Mouse (Mus musculus): Measurements from ENCODE around the gene Klhl35. TPM values are rescaled to one million over a fixed set of nuclear protein-coding genes. Genes with fewer than 3 reads are reported as not detected.
A peak's percentile ranks its signal among the peaks of the same experiment; 100 is the strongest.

Gene Klhl35
- polyA plus RNA-seq, 1 experiment: not detected

DNA sequence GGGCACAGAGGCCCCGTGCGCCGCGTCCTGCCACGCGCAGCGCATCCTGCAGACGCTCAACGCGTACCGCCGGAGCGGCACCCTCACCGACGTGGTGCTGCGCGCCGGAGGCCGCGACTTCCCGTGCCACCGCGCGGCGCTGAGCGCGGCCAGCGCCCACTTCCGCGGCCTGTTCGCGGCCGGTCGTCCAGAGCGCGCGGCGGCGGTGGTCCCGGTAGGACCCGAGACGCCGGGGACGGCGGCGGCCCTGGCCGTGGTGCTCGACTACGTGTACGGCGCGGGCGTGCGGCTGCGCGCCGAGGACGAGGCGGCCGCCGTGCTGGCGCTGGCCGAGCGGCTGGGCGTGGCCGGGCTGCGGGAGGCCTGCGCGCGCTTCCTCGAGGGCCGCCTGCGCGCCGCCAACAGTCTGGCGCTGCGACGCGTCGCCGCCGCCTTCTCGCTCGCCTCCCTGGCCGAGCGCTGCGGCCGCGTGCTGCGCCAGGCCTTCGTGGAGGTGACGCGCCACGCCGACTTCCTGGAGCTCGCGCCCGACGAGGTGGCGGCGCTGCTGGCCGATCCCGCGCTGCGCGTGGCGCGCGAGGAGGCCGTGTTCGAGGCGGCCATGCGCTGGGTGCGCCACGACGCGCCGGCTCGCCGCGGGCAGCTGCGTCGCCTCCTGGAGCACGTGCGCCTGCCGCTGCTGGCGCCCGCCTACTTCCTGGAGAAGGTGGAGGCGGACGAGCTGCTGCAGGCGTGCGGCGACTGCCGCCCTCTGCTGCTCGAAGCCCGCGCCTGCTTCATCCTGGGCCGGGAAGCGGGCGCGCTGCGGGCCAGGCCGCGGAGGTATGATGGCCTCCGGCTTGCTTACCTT lies 2.7 kb downstream of the Klhl35 start:
- Histone ChIP-seq H3K27ac (ENCODE audit: insufficient read depth, low read length) (no peak overlapping the region), H3K4me1 (ENCODE audit: control insufficient read depth, insufficient read depth, low read length) (no peaks in the 10 kb centered on the region), H3K4me3 (ENCODE audit: insufficient read depth, low read length) (0 out of 2 replicates have a peak overlapping the region, but pooled peaks have one; percentile 0)
- peak; percentile 44; the same call in 1 of the 2 replicates for TF ChIP-seq POLR2A (IDR thresholded peaks at IDR 0.05; ENCODE audit: low read depth, low read length)
- TF ChIP-seq CTCF (IDR thresholded peaks at IDR 0.05; ENCODE audit: borderline replicate concordance, insufficient read depth, low read length): peak; percentile 43

DNA sequence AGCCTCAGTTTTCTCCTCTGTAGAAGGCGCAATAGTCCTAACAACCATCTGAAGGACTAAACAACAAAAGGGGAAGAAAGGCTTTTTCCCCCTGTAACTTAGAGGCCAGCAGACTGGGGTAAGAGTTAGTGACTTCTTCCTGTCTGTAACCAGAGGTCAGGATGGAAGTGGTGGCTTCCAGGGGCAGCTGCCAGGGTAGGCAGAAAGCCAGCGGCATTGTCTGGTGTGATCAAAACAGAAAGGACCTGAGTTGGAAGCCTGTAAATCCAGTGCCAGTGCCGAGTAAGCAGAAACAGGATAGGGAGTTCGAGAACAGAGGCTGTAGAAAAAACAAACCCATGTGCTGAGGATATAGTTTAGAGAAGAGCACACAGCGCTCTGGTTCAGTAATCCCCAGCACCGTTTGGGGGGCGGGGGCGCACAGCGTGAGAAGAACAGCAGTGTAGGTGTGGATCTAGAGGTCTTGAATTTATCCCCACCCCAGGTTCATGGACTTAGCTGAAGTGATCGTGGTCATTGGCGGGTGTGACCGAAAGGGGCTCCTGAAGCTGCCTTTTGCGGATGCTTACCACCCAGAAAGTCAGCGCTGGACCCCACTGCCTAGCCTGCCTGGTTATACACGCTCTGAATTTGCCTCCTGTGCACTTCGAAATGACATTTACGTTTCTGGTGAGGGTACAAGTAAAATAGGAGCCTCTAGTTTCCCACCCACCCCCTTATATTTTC lies 4.0 kb downstream of the Klhl35 start:
- Histone ChIP-seq H3K4me3 (ENCODE audit: insufficient read depth, low read length) (no peak overlapping the region), H3K27ac (ENCODE audit: insufficient read depth, low read length) (no peak overlapping the region), H3K4me1 (ENCODE audit: control insufficient read depth, insufficient read depth, low read length) (0 out of 2 replicates have a peak, but pooled peaks cover 2% of the 10 kb centered on the region)
- TF ChIP-seq CTCF (IDR thresholded peaks at IDR 0.05; ENCODE audit: borderline replicate concordance, insufficient read depth, low read length) (no peak), POLR2A (IDR thresholded peaks at IDR 0.05; ENCODE audit: low read depth, low read length) (no peak)

DNA sequence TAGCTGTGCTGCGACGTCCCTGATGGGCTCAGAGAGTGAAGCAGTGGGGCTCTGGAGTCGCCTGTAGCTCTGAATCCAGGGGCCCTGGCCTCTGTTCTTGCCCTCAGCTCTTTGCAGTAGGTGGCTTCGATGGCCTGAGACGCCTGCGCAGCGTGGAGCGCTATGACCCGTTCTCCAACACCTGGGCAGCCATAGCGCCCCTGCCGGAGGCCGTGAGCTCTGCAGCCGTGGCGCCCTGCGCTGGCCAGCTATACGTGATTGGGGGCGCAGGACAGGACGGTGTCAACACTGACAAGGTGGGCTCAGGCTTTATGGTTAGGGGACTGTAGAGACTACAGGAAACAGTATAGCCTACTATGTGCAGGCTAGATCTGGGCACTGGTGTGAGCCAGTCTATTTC lies 5.8 kb downstream of the Klhl35 start:
- no peak overlapping the region for H3K27ac ChIP-seq (ENCODE audit: insufficient read depth, low read length)
- peaks cover 2% of the 10 kb centered on the region; the same call in 1 of the 2 replicates for H3K4me1 ChIP-seq (ENCODE audit: control insufficient read depth, insufficient read depth, low read length)
- H3K4me3 ChIP-seq (ENCODE audit: insufficient read depth, low read length): no peak overlapping the region
- no peak for TF ChIP-seq CTCF (IDR thresholded peaks at IDR 0.05; ENCODE audit: borderline replicate concordance, insufficient read depth, low read length)
- no peak for TF ChIP-seq POLR2A (IDR thresholded peaks at IDR 0.05; ENCODE audit: low read depth, low read length)

DNA sequence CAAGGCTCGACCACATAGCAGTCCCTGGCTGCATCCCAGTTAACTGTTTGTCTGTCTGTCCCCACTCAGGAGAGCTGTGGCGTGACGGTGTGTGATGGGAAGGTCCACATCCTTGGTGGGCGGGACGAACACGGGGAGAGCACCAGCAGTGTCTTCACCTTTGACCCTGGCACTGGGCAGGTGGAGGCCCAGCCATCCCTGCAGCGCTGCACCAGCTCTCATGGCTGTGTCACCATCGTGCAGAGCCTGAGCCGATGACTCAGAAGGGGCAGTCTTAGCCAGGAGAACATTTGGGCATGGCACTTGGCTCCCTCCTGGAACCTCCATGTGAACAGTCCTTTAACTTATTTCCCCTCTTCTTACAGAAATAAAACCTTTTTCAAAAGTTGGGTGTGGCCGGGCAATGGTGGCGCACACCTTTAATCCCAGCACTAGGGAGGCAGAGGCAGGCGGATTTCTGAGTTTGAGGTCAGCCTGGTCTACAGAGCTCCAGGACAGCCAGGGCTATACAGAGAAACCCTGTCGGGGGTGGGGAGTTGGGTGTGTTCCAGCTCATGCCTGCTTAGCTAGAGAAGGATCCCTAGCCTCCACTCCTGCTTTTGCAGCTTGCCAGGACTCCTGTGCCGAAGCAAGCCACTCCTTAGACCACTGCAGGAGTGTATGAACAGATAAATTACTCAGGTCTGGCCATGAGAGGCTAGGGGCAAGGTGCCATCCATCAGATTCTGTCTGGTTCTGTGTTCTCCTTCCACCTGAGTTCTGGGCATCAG lies 8.0 kb downstream of the Klhl35 start:
- peaks cover 2% of the 10 kb centered on the region for H3K4me1 ChIP-seq (ENCODE audit: control insufficient read depth, insufficient read depth, low read length)
- H3K27ac ChIP-seq (ENCODE audit: insufficient read depth, low read length): no peak overlapping the region
- TF ChIP-seq CTCF (IDR thresholded peaks at IDR 0.05; ENCODE audit: borderline replicate concordance, insufficient read depth, low read length) (no peak; the same call in 1 of the 2 replicates), POLR2A (IDR thresholded peaks at IDR 0.05; ENCODE audit: low read depth, low read length) (no peak)
- no peak overlapping the region for H3K4me3 ChIP-seq (ENCODE audit: insufficient read depth, low read length)

DNA sequence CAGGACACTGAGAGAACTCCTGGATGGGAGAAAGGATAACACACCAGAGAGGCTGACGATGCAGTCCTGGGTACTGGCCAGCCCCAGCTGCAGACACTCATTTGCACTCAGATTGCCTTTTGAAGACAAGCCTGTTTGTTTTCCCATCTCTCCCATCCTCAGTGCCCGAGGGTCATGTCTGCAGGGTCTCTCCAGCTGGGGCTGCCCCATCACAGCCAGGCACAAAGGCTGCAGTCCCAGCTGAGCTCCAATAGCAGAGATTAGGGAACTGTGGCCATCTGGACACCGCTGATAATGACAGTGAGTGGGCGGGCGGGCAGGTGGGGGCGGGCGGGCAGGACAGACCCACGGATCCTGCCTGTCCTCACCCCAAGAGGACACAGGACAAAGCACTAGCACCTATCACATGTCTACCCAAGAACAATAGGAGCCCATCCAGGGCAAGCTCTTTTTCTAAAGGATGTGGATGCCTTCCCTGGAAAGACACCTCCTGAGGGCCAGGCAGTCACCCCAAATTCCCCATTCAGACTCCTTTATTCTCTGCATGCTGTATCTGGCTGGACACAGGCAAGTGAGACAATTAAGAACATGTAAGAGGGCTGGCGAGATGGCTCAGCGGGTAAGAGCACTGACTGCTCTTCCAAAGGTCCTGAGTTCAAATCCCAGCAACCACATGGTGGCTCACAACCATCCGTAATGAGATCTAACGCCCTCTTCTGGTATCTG lies 9.2 kb downstream of the Klhl35 start:
- TF ChIP-seq CTCF (IDR thresholded peaks at IDR 0.05; ENCODE audit: borderline replicate concordance, insufficient read depth, low read length) (no peak), POLR2A (IDR thresholded peaks at IDR 0.05; ENCODE audit: low read depth, low read length) (no peak)
- no peak overlapping the region for H3K27ac ChIP-seq (ENCODE audit: insufficient read depth, low read length)
- no peak overlapping the region for H3K4me3 ChIP-seq (ENCODE audit: insufficient read depth, low read length)
- H3K4me1 ChIP-seq (ENCODE audit: control insufficient read depth, insufficient read depth, low read length): peaks cover 8% of the 10 kb centered on the region

DNA sequence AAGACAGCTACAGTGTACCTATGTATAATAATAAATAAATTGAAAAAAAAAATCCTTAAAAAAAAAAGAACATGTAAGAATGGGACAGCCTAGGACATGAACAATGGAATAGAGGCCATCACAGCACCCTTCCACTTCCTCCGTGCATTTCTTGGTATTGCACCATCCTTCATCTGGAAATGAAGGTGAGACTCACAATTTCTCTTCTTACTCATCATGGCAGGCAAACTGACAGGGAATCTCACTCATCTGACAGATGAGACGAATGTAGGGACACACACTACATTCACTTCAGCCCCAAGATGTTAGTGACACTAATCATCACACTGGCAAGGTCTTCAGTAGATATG lies 9.7 kb downstream of the Klhl35 start:
- peaks cover 11% of the 10 kb centered on the region for H3K4me1 ChIP-seq (ENCODE audit: control insufficient read depth, insufficient read depth, low read length)
- TF ChIP-seq CTCF (IDR thresholded peaks at IDR 0.05; ENCODE audit: borderline replicate concordance, insufficient read depth, low read length) (no peak), POLR2A (IDR thresholded peaks at IDR 0.05; ENCODE audit: low read depth, low read length) (no peak)
- no peak overlapping the region for H3K27ac ChIP-seq (ENCODE audit: insufficient read depth, low read length)
- no peak overlapping the region for H3K4me3 ChIP-seq (ENCODE audit: insufficient read depth, low read length)

DNA sequence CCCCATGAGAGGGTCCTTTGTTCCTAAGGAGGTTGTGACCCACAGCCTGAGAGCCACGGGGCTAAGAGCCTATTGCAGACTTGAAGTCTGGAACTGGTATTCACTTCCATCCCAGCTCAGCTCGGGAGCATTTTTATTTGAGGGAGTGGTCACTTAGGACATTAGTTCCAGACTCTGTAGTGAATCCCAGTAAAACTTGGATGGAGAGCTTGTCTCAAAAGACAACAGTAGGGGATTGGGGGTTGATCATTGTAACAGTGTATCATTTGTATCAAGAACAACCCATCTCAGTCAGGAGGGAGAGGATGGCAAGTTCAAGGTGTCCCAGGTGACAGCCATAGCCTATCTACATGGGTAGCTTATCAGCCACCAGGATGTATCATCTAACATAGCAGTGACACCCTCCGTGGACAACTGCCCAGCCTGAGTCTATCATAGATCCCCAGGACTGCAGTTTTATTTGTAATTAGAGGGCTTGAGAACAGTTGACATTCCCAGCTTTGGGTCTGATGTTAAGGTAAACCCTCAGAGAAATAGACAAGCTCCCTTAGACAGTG lies 10.8 kb downstream of the Klhl35 start:
- no peak overlapping the region for H3K27ac ChIP-seq (ENCODE audit: insufficient read depth, low read length)
- H3K4me3 ChIP-seq (ENCODE audit: insufficient read depth, low read length): no peak overlapping the region
- no peak for TF ChIP-seq CTCF (IDR thresholded peaks at IDR 0.05; ENCODE audit: borderline replicate concordance, insufficient read depth, low read length)
- TF ChIP-seq POLR2A (IDR thresholded peaks at IDR 0.05; ENCODE audit: low read depth, low read length): no peak; the same call in 1 of the 2 replicates
- peaks cover 16% of the 10 kb centered on the region for H3K4me1 ChIP-seq (ENCODE audit: control insufficient read depth, insufficient read depth, low read length)

DNA sequence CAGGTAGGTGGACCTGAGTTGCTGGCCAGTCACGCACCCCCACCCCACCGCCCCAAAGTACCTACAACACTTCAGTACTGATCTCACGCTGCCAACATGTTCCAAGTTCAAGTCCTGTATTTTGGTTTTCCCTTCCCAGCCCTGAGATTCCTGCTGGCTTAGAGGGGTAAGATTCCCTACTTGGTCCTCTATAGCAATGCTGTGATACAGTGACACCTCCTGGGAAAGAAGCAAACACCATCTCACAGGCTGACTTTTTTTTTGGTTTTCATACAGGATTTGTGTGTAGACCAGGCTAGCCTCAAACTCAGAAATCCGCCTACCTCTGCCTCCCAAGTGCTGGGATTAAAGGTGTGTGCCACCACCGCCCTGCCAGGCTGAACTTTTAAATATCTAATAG lies 11.4 kb downstream of the Klhl35 start:
- H3K27ac ChIP-seq (ENCODE audit: insufficient read depth, low read length): no peak overlapping the region
- TF ChIP-seq CTCF (IDR thresholded peaks at IDR 0.05; ENCODE audit: borderline replicate concordance, insufficient read depth, low read length): no peak
- no peak for TF ChIP-seq POLR2A (IDR thresholded peaks at IDR 0.05; ENCODE audit: low read depth, low read length)
- peaks cover 16% of the 10 kb centered on the region for H3K4me1 ChIP-seq (ENCODE audit: control insufficient read depth, insufficient read depth, low read length)
- no peak overlapping the region for H3K4me3 ChIP-seq (ENCODE audit: insufficient read depth, low read length)

DNA sequence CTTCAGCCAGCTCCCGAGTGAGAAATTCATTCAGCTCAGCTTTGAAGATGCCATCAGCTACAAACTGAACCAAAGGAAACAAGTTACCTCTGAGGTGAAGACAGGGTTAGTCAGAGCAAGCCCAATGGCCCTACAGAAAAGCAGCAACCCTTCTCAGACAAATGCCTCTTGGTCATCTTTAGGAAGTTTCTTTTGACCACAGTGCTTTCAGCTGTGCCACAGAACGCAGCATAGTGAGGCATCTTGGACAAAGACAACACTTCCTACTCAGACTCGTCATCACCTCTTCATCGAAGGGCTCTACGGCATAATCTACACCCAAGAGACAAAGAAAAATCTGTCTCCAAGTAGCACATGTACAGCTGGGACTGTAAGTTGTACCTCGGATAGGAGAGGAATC lies 16.8 kb downstream of the Klhl35 start:
- peaks cover 14% of the 10 kb centered on the region for H3K4me1 ChIP-seq (ENCODE audit: control insufficient read depth, insufficient read depth, low read length)
- H3K27ac ChIP-seq (ENCODE audit: insufficient read depth, low read length): peak overlapping the region; percentile 66
- TF ChIP-seq CTCF (IDR thresholded peaks at IDR 0.05; ENCODE audit: borderline replicate concordance, insufficient read depth, low read length) (no peak), POLR2A (IDR thresholded peaks at IDR 0.05; ENCODE audit: low read depth, low read length) (no peak)
- H3K4me3 ChIP-seq (ENCODE audit: insufficient read depth, low read length): peak overlapping the region; percentile 100
